Mouse (Mus musculus) intestine, embryonic 16.5 days (tissue): ENCODE data around the gene Ap1ar. TPM values are rescaled to one million over a fixed set of nuclear protein-coding genes. Genes with fewer than 3 reads are reported as not detected.
"Not testable (repeated sequence)": the region's sequence is repeated elsewhere in the genome, so short reads cannot be mapped to it uniquely, and the experiment has no call there.

Source experiments
- ATAC-seq: fragments of 200-750 bp; cut with Nextera tagmentation; 2 replicates; pipeline ENCODE4 v1.8.0; 2017; ENCODE audit warnings: moderate TSS enrichment, moderate library complexity
- H3K27ac ChIP-seq: fragments of 300-500 bp; sonication (generic); 2 replicates; pipeline ENCODE4 v1.5.1; 2014; ENCODE audit warnings: mild to moderate bottlenecking, low read length
- H3K27me3 ChIP-seq: fragments of 300-500 bp; sonication (generic); replicated peaks from 2 replicates; pipeline ENCODE4 v1.6.1; 2014; ENCODE audit warnings: low read length, control low read depth, mixed read lengths; ENCODE audit not compliant: control insufficient read depth, insufficient read depth
- H3K36me3 ChIP-seq: fragments of 300-500 bp; sonication (generic); 2 replicates; pipeline ENCODE4 v1.6.1; 2014; ENCODE audit warnings: low read length, control low read depth; ENCODE audit not compliant: control insufficient read depth, insufficient read depth
- H3K4me1 ChIP-seq: fragments of 300-500 bp; sonication (generic); 2 replicates; pipeline ENCODE4 v1.6.1; 2014; ENCODE audit warnings: low read length, control low read depth, mixed read lengths; ENCODE audit not compliant: control insufficient read depth, insufficient read depth
- H3K4me2 ChIP-seq: fragments of 300-500 bp; sonication (generic); 2 replicates; pipeline ENCODE4 v1.6.1; 2014; ENCODE audit warnings: low read depth, low read length, control low read depth
- H3K4me3 ChIP-seq: fragments of 300-500 bp; sonication (generic); 2 replicates; pipeline ENCODE4 v1.5.1; 2014; ENCODE audit warnings: mild to moderate bottlenecking, low read length
- H3K9ac ChIP-seq: fragments of 300-500 bp; sonication (generic); 2 replicates; pipeline ENCODE4 v1.6.1; 2014; ENCODE audit warnings: low read depth, low read length
- H3K9me3 ChIP-seq: fragments of 300-500 bp; sonication (generic); 2 replicates; pipeline ENCODE4 v1.6.1; 2016; ENCODE audit warnings: low read length, control low read depth; ENCODE audit not compliant: control insufficient read depth
- WGBS: fragments of 180-500 bp; shearing (Covaris S2); extraction: QIAGEN DNeasy Blood & Tissue Kit; methylation state at CpG from one replicate; pipeline ENCODE4 v1.1.7; 2014; 5-methylcytosine and 5-hydroxymethylcytosine counted together
- polyA plus RNA-seq: library from polyadenylated mRNA; unstranded; fragments of >200 nt; fragmentation: Nextera tagmentation; extraction: Ambion mirVana; gene quantifications from 2 replicates; pipeline ENCODE4 v1.2.1, GENCODE M21; 2015

Gene Ap1ar
- polyA plus RNA-seq, 1 experiment from 2014 or later, result 87.4 TPM

DNA sequence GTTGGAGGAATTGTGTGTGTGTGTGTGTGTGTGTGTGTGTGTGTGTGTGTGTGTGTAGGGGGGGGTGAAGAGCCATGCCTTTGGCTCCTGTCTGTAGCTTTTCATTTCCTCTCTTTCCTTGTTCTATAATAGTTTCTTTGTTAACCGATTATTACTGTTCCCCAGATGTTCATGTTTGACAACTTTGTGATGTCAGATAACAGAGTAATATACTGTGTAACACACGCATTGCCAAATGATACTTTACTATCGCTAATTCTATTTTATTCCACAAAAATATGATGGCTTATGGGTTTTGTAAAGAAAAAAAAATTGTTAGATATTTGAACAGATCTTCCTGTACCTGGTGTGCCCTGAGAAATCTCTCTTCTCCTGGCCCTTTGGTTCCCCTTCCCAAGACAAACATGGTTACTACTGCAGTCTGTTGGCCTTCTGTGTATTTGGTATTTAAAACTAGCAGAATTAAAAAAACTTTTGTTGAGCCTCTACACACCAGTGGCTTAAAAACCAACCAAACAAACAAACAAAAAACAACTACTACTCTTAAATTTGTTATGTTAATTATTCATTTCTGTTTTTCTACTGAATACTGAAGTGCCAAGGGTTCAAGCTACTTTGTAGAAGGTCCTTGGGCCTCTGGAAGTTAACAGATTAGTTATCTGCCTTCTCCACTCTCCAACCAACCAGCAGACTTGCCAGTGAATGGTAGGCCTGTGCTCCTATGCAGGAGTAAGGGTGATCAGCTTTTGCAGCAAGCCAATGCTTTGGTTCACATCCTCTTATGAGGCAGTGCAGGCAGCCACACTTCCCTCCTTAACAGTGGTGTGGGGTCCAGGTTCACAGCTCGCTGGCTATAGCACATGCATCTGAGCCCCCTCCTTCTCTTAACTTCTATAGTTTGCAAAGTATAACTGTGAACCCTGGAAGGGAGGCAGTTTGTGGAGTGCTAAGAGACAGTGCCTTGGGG is 45.4 kb downstream of the Ap1ar start:
- Histone ChIP-seq H3K36me3 (0 out of 2 replicates have a peak, but pooled peaks cover 3% of the 10 kb centered on the region), H3K9ac (peak overlapping the region; percentile 81; the same call in 1 of the 2 replicates), H3K27ac (peak overlapping the region; percentile 78; the same call in 1 of the 2 replicates), H3K27me3 (no peaks in the 10 kb centered on the region), H3K4me1 (peaks cover 6% of the 10 kb centered on the region; the same call in 1 of the 2 replicates), H3K4me2 (peak overlapping the region; percentile 90), H3K4me3 (peak overlapping the region; percentile 77), H3K9me3 (no peaks in the 10 kb centered on the region)
- ATAC-seq, result peak; percentile 12; the same call in 1 of the 2 replicates
- WGBS, result 40% methylated on average over 4 of the region's 4 CpGs

- Histone ChIP-seq H3K27me3 (no peaks in the 10 kb centered on the region), H3K9ac (peak overlapping the region; percentile 81), H3K27ac (peak overlapping the region; percentile 78), H3K36me3 (0 out of 2 replicates have a peak, but pooled peaks cover 3% of the 10 kb centered on the region), H3K4me2 (peak overlapping the region; percentile 90), H3K9me3 (no peaks in the 10 kb centered on the region), H3K4me1 (peaks cover 6% of the 10 kb centered on the region; the same call in 1 of the 2 replicates), H3K4me3 (peak overlapping the region; percentile 77)
- ATAC-seq, result 0 out of 2 replicates have a peak, but pooled peaks have one; percentile 3
- under 1% methylated on average over 15 of the region's 15 CpGs for WGBS
Measured at GRCm38 (mm10) chr3:127791056-127791483, 46.3 kb downstream of the Ap1ar start.

DNA sequence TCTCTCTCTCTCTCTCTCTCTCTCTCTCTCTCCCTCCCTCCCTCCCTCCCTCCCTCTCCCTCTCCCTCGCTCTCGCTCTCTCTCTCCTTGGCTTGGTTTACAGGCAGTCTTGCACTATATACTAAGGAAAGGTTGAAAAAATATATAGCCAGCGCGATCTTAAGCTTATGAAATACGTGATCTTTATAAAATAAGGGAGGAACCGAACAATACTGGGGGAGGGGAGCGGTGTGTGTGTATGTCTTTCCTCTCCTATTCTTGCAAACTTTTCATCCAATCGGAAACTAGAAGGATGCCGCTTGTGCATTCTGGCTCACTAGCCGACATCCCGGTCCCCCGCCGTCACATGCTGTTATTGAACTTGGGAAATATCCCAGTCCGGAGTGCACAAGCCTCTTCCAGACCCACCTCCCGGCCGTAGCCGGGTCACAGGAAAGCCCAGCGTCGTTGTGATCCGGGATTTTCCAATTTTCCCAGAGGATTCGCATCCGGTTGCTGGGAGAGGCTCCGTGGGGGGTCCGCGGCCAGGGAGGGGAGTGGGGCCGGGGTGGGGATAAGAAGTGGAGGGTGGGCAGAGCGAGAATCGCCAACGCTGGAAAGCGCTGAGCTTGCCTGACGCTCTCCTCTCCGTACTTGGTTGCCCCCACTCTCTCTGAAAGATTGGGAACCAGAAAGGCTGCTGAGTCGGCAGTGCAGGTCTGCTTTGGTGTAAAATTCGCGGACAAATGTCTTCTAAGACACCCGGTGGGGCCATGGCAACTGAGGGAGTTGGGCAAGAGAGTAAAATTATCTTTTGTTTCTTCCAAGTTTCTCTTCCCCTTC is 46.9 kb downstream of the Ap1ar start:
- no peaks in the 10 kb centered on the region for H3K9me3 ChIP-seq
- H3K9ac ChIP-seq, result peak overlapping the region; percentile 81
- peak overlapping the region; percentile 78 for H3K27ac ChIP-seq
- peak overlapping the region; percentile 77 for H3K4me3 ChIP-seq
- peak; percentile 37 for ATAC-seq
- peaks cover 6% of the 10 kb centered on the region; the same call in 1 of the 2 replicates for H3K4me1 ChIP-seq
- under 1% methylated on average over 34 of the region's 36 CpGs for WGBS
- 0 out of 2 replicates have a peak, but pooled peaks cover 3% of the 10 kb centered on the region for H3K36me3 ChIP-seq
- H3K27me3 ChIP-seq, result no peaks in the 10 kb centered on the region
- H3K4me2 ChIP-seq, result peak overlapping the region; percentile 90

DNA sequence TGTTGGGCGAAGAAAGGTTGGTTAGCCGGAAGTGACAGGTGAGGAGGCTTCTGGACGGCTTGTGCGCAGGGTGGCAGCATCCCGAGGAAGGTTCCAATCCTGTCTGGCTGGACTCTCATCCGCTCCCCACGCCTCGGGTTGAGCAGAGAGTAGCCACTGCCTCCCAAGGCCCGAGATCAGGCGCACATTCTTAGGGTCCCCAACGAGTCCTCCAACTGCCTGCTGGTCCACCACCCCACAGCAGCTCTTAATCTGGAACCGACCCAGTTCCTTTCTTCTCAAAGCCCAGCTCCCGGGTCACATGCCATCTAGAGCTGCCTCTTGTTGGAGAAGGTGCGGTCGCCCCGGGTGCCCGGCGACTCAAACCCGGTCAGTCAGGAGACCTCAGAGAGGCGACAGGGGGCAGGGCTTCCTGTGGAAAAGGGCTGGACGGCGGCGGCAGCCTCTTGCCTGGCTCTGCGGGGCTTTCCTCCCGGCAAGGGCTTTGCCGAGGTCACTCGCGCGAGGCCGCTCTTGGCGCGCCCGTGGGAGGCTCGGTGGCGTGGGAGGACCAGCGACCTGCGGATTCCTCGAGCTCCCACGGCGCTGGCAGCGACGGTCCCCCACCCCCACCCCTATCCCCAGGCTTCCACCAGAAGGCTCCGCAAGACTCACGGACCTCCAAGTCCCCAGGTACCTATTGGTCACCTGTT is 47.7 kb downstream of the Ap1ar start, which contains the start of gene Tifa:
Tifa (plus strand) TSS at position 306 of the 692 bp plus-strand sequence.
- H3K9me3 ChIP-seq, result no peaks in the 10 kb centered on the region
- peak within 1 kb of the TSS; percentile 78 for H3K27ac ChIP-seq
- WGBS, result under 1% methylated on average over 44 of the region's 44 CpGs
- peak within 1 kb of the TSS; percentile 77 for H3K4me3 ChIP-seq
- 0 out of 2 replicates have a peak, but pooled peaks cover 3% of the 10 kb centered on the region for H3K36me3 ChIP-seq
- H3K4me1 ChIP-seq, result peaks cover 6% of the 10 kb centered on the region; the same call in 1 of the 2 replicates
- peak within 1 kb of the TSS; percentile 81 for H3K9ac ChIP-seq
- H3K27me3 ChIP-seq, result no peaks in the 10 kb centered on the region
- ATAC-seq, result peak; percentile 57
- H3K4me2 ChIP-seq, result peak within 1 kb of the TSS; percentile 90

DNA sequence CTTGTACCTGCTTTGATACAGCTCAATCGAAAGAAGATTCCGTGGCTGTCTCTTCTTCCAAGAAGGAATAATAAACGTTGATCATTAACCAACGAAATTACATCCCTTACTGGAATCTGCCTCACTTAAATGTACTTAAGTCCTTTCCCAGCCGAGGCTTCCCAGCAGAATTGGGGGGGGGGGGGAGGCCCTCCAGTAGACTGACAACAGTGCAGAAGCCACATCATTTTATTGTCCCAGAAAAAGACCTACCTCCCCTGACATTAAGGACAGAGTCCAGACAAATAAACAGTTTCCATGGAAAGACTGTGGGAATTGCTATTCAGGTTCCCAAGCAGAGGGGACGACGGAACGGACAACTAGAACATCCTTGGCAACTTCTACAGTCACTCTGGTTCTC is 48.4 kb downstream of the Ap1ar start:
- H3K27ac ChIP-seq, result peak overlapping the region; percentile 78
- WGBS, result 24% methylated on average over 8 of the region's 8 CpGs

DNA sequence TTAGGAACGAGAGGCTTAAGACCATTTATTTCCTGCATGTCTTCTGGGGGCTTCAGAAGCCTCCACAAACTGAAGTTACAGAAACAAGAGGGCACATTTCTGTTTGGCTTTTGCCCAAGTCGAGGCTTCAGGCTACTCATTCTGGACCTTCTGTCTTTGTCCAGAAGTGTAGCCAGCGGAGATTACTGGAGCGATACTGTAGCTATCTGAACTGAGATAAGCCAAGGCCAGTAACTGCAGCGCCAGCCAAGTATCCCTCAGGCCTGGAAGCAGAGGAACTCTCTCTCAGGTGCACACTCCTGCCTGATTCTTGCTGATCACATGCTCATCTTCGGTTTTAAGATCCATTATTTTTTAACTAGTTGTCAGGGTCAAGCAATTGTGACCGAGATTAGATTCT is 49.3 kb downstream of the Ap1ar start:
- Histone ChIP-seq H3K36me3 (no peaks in the 10 kb centered on the region), H3K4me2 (no peak overlapping the region), H3K4me1 (peaks cover 6% of the 10 kb centered on the region; the same call in 1 of the 2 replicates), H3K9me3 (no peaks in the 10 kb centered on the region), H3K27me3 (no peaks in the 10 kb centered on the region), H3K4me3 (peak overlapping the region; percentile 4), H3K27ac (peak overlapping the region; percentile 51; the same call in 1 of the 2 replicates), H3K9ac (no peak overlapping the region)
- ATAC-seq, result no peak
- 44% methylated on average over 7 of the region's 7 CpGs for WGBS

More for the DNA sequence above, 48.4 kb downstream of the Ap1ar start:
- Histone ChIP-seq H3K9ac (peak overlapping the region; percentile 81), H3K9me3 (no peaks in the 10 kb centered on the region), H3K4me2 (peak overlapping the region; percentile 90; the same call in 1 of the 2 replicates), H3K36me3 (no peaks in the 10 kb centered on the region), H3K4me1 (peaks cover 6% of the 10 kb centered on the region; the same call in 1 of the 2 replicates), H3K4me3 (peak overlapping the region; percentile 77), H3K27me3 (no peaks in the 10 kb centered on the region)
- peak; percentile 74 for ATAC-seq

- Histone ChIP-seq H3K27ac (no peak overlapping the region), H3K9ac (no peak overlapping the region), H3K9me3 (no peaks in the 10 kb centered on the region), H3K4me1 (peaks cover 6% of the 10 kb centered on the region; the same call in 1 of the 2 replicates), H3K27me3 (no peaks in the 10 kb centered on the region), H3K4me3 (no peak overlapping the region), H3K36me3 (no peaks in the 10 kb centered on the region), H3K4me2 (no peak overlapping the region)
- ATAC-seq, result no peak
Measured at GRCm38 (mm10) chr3:127787032-127787431, 50.3 kb downstream of the Ap1ar start.

- 98% methylated on average over 8 of the region's 8 CpGs for WGBS
- not testable (repeated sequence) for H3K36me3 ChIP-seq, H3K9me3 ChIP-seq, H3K4me3 ChIP-seq, ATAC-seq, H3K4me1 ChIP-seq, H3K27ac ChIP-seq, H3K27me3 ChIP-seq, H3K4me2 ChIP-seq, H3K9ac ChIP-seq
Measured at GRCm38 (mm10) chr3:127783680-127784079, 53.6 kb downstream of the Ap1ar start.
